Mouse (Mus musculus) brain, embryonic 14.5 days (tissue): ENCODE data around the gene AL607142.1.

Source experiments
- CTCF ChIP-seq: fragments of 200-500 bp; IDR thresholded peaks from 2 replicates; pipeline ENCODE4 v1.5.1; 2012; ENCODE audit warnings: inconsistent platforms, mild to moderate bottlenecking, moderate library complexity, borderline replicate concordance; ENCODE audit not compliant: insufficient read depth, insufficient read length; ENCODE audit errors: extremely low read depth
- POLR2A ChIP-seq: fragments of 200-500 bp; IDR thresholded peaks from 2 replicates; pipeline ENCODE4 v1.6.1; 2012; ENCODE audit warnings: mild to moderate bottlenecking, inconsistent platforms, borderline replicate concordance; ENCODE audit not compliant: poor library complexity, insufficient read depth, insufficient read length, severe bottlenecking; ENCODE audit errors: extremely low read depth

DNA sequence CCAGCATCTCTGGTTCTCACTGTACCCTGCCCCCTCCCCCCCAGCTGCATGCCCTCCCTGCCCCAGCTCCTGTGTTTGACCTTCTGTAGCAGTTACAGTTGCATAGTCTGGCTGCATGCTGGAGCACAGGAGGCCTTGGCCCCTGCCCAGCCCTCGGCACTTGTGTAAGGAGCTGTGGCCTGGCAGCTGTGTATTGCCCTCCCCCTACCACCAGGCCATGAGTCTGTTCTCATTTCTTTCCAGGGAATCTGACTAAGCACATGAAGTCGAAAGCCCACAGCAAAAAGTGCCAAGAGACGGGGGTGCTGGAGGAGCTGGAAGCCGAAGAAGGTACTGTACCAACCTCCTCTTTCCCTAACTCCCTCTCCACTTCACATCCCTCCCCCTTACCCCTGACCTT lies 63.2 kb downstream of the AL607142.1 start:
- TF ChIP-seq CTCF (no peak), POLR2A (no peak)
